Mouse (Mus musculus) embryonic facial prominence, embryonic 11.5 days (tissue): Measurements from ENCODE around the gene Fam166b. TPM values are rescaled to one million over a fixed set of nuclear protein-coding genes. Genes with fewer than 3 reads are reported as not detected.

Source experiments
- ATAC-seq: fragments of 200-750 bp; cut with Nextera tagmentation; replicated peaks from 2 replicates; pipeline ENCODE4 v1.8.0; 2017; ENCODE audit warnings: low read depth; ENCODE audit not compliant: insufficient number of reproducible peaks, low FRiP score, low TSS enrichment
- DNase-seq: peaks from one replicate; pipeline ENCODE4 v3.0.0-alpha.2; 2015; ENCODE audit warnings: low spot score
- H3K27ac ChIP-seq: fragments of 300-500 bp; sonication (generic); replicated peaks from 2 replicates; pipeline ENCODE4 v1.5.1; 2014; ENCODE audit warnings: mild to moderate bottlenecking, low read depth, low read length, control low read depth
- H3K27me3 ChIP-seq: fragments of 300-500 bp; sonication (generic); 2 replicates; pipeline ENCODE4 v1.6.1; 2014; ENCODE audit warnings: mild to moderate bottlenecking, low read length, moderate library complexity, mixed read lengths; ENCODE audit not compliant: control insufficient read depth, insufficient read depth
- H3K36me3 ChIP-seq: fragments of 300-500 bp; sonication (generic); replicated peaks from 2 replicates; pipeline ENCODE4 v1.6.1; 2014; ENCODE audit warnings: low read depth, mild to moderate bottlenecking, low read length, moderate library complexity, mixed read lengths; ENCODE audit not compliant: control insufficient read depth, insufficient read depth
- H3K4me1 ChIP-seq: fragments of 300-500 bp; sonication (generic); 2 replicates; pipeline ENCODE4 v1.6.1; 2014; ENCODE audit warnings: low read length, mixed read lengths; ENCODE audit not compliant: control insufficient read depth, insufficient read depth
- H3K4me2 ChIP-seq: fragments of 300-500 bp; sonication (generic); 2 replicates; pipeline ENCODE4 v1.6.1; 2014; ENCODE audit warnings: low read depth, mild to moderate bottlenecking, control low read depth, low read length, moderate library complexity
- H3K4me3 ChIP-seq: fragments of 300-500 bp; sonication (generic); 2 replicates; pipeline ENCODE4 v1.5.1; 2014; ENCODE audit warnings: low read depth, low read length, control low read depth
- H3K9ac ChIP-seq: fragments of 300-500 bp; sonication (generic); replicated peaks from 2 replicates; pipeline ENCODE4 v1.6.1; 2014; ENCODE audit warnings: mild to moderate bottlenecking, control low read depth, low read length
- H3K9me3 ChIP-seq: fragments of 300-500 bp; sonication (generic); replicated peaks from 2 replicates; pipeline ENCODE4 v1.6.1; 2016; ENCODE audit warnings: mild to moderate bottlenecking, low read length, inconsistent platforms, mixed read lengths; ENCODE audit not compliant: control insufficient read depth
- WGBS: fragments of 180-500 bp; shearing (Covaris S2); extraction: QIAGEN DNeasy Blood & Tissue Kit; methylation state at CpG from one replicate; pipeline ENCODE4 v1.1.7; 2014; 5-methylcytosine and 5-hydroxymethylcytosine counted together
- polyA plus RNA-seq: library from polyadenylated mRNA; unstranded; fragments of >200 nt; fragmentation: Nextera tagmentation; extraction: Ambion mirVana; gene quantifications from 2 replicates; pipeline ENCODE4 v1.2.1, GENCODE M21; 2014

The Fam166b gene
- polyA plus RNA-seq, 1 experiment from 2014 or later, result not detected

GRCm38 (mm10) chr4:43427501-43428179 lies 1.3 kb downstream of the Fam166b start:
- no peak overlapping the region for H3K4me2 ChIP-seq
- H3K9ac ChIP-seq, result no peak overlapping the region
- H3K9me3 ChIP-seq, result no peaks in the 10 kb centered on the region
- ATAC-seq (no peak), DNase-seq (no peak)
- 16% methylated on average over 22 of the region's 23 CpGs for WGBS
- no peaks in the 10 kb centered on the region for H3K36me3 ChIP-seq
- H3K4me3 ChIP-seq, result no peak overlapping the region
- no peak overlapping the region for H3K27ac ChIP-seq
- peaks cover 36% of the 10 kb centered on the region for H3K27me3 ChIP-seq
- no peaks in the 10 kb centered on the region; the same call in none of the 2 replicates for H3K4me1 ChIP-seq

- H3K27ac ChIP-seq, result no peak overlapping the region
- peaks cover 36% of the 10 kb centered on the region for H3K27me3 ChIP-seq
- no peak for ATAC-seq
- 0 out of 2 replicates have a peak, but pooled peaks cover 3% of the 10 kb centered on the region for H3K36me3 ChIP-seq
- no peak for DNase-seq
- no peak overlapping the region for H3K4me2 ChIP-seq
- H3K4me1 ChIP-seq, result no peaks in the 10 kb centered on the region; the same call in none of the 2 replicates
- H3K9ac ChIP-seq, result no peak overlapping the region
- H3K4me3 ChIP-seq, result no peak overlapping the region
- H3K9me3 ChIP-seq, result no peaks in the 10 kb centered on the region
- WGBS, result 36% methylated on average over 10 of the region's 10 CpGs
These were observed 2.4 kb downstream of the Fam166b start for GRCm38 (mm10) chr4:43426487-43426886.

GRCm38 (mm10) chr4:43425648-43426380 lies 3.1 kb downstream of the Fam166b start:
- DNase-seq, result no peak
- 0 out of 2 replicates have a peak, but pooled peaks have one; percentile 24 for ATAC-seq
- Histone ChIP-seq H3K27ac (no peak overlapping the region), H3K36me3 (0 out of 2 replicates have a peak, but pooled peaks cover 3% of the 10 kb centered on the region), H3K9me3 (no peaks in the 10 kb centered on the region), H3K4me3 (0 out of 2 replicates have a peak overlapping the region, but pooled peaks have one; percentile 3), H3K4me1 (no peaks in the 10 kb centered on the region; the same call in none of the 2 replicates), H3K9ac (peak overlapping the region; percentile 4; the same call in 1 of the 2 replicates), H3K27me3 (peaks cover 36% of the 10 kb centered on the region), H3K4me2 (0 out of 2 replicates have a peak overlapping the region, but pooled peaks have one; percentile 19)
- WGBS, result 15% methylated on average over 31 of the region's 31 CpGs

- no peak overlapping the region for H3K4me3 ChIP-seq
- H3K36me3 ChIP-seq, result 0 out of 2 replicates have a peak, but pooled peaks cover 3% of the 10 kb centered on the region
- no peaks in the 10 kb centered on the region; the same call in none of the 2 replicates for H3K4me1 ChIP-seq
- no peak overlapping the region for H3K27ac ChIP-seq
- peaks cover 36% of the 10 kb centered on the region for H3K27me3 ChIP-seq
- DNase-seq, result no peak
- H3K4me2 ChIP-seq, result 0 out of 2 replicates have a peak overlapping the region, but pooled peaks have one; percentile 19
- H3K9me3 ChIP-seq, result no peaks in the 10 kb centered on the region
- ATAC-seq, result no peak
- peak overlapping the region; percentile 4; the same call in 1 of the 2 replicates for H3K9ac ChIP-seq
- 17% methylated on average over 14 of the region's 14 CpGs for WGBS
These were observed 3.7 kb downstream of the Fam166b start for GRCm38 (mm10) chr4:43425197-43425596.

- Histone ChIP-seq H3K27ac (no peak overlapping the region), H3K36me3 (0 out of 2 replicates have a peak, but pooled peaks cover 3% of the 10 kb centered on the region), H3K4me3 (no peak overlapping the region), H3K9ac (no peak overlapping the region), H3K4me1 (no peaks in the 10 kb centered on the region; the same call in none of the 2 replicates), H3K27me3 (peaks cover 35% of the 10 kb centered on the region), H3K9me3 (no peaks in the 10 kb centered on the region), H3K4me2 (no peak overlapping the region)
- 85% methylated on average over 9 of the region's 9 CpGs for WGBS
- ATAC-seq (no peak), DNase-seq (no peak)
These were observed 4.9 kb downstream of the Fam166b start for GRCm38 (mm10) chr4:43424072-43424471.

- DNase-seq (no peak), ATAC-seq (no peak)
- H3K27me3 ChIP-seq, result peaks cover 33% of the 10 kb centered on the region
- H3K4me1 ChIP-seq, result no peaks in the 10 kb centered on the region; the same call in 1 of the 2 replicates
- no peak overlapping the region for H3K9ac ChIP-seq
- 92% methylated on average over 20 of the region's 20 CpGs for WGBS
- H3K4me2 ChIP-seq, result no peak overlapping the region
- no peak overlapping the region for H3K27ac ChIP-seq
- H3K36me3 ChIP-seq, result 0 out of 2 replicates have a peak, but pooled peaks cover 3% of the 10 kb centered on the region
- no peak overlapping the region for H3K4me3 ChIP-seq
- no peaks in the 10 kb centered on the region for H3K9me3 ChIP-seq
These were observed 5.5 kb downstream of the Fam166b start for GRCm38 (mm10) chr4:43423267-43423934.

- ATAC-seq, result no peak
- H3K9me3 ChIP-seq, result no peaks in the 10 kb centered on the region
- 76% methylated on average over 28 of the region's 28 CpGs for WGBS
- no peak overlapping the region for H3K4me2 ChIP-seq
- H3K4me3 ChIP-seq, result no peak overlapping the region
- no peak overlapping the region for H3K27ac ChIP-seq
- no peak overlapping the region for H3K9ac ChIP-seq
- H3K4me1 ChIP-seq, result no peaks in the 10 kb centered on the region; the same call in 1 of the 2 replicates
- H3K36me3 ChIP-seq, result 0 out of 2 replicates have a peak, but pooled peaks cover 3% of the 10 kb centered on the region
- DNase-seq, result no peak
- peaks cover 21% of the 10 kb centered on the region for H3K27me3 ChIP-seq
These were observed 7.2 kb downstream of the Fam166b start for GRCm38 (mm10) chr4:43421632-43422240.
